10 mouse cellular contexts compared by ENCODE assay signal in genomic region chr13:24762254-24762653, GRCm38 (mm10). TPM values are rescaled to one million over a fixed set of nuclear protein-coding genes. Genes with fewer than 3 reads are reported as not detected.
DNase-seq lines count a peak whose midpoint lies in the region; ATAC-seq and TF ChIP-seq lines count a peak whose summit lies in the region.
"Had no signal": no experiment of that assay in that cellular context is flagged by ENCODE, and none has a peak within 500 bp of the region (broad histone marks: within the 10 kb centered on the region; RNA-seq: fewer than 3 reads in every experiment).

No protein-coding gene starts in this region.

- H3K36me3 ChIP-seq in lung, embryonic 15.5 days: peaks cover 10% of the 10 kb centered on the region
- peaks cover 28% of the 10 kb centered on the region for H3K36me3 ChIP-seq in limb, embryonic 10.5 days
- H3K36me3 ChIP-seq in neural tube, embryonic 15.5 days: no peaks in the 10 kb centered on the region

- H3K27me3 ChIP-seq in lung, embryonic 15.5 days: no peaks in the 10 kb centered on the region
- no peaks in the 10 kb centered on the region for H3K27me3 ChIP-seq in limb, embryonic 10.5 days (ENCODE audit: low read depth, poor library complexity, severe bottlenecking)
- H3K27me3 ChIP-seq in neural tube, embryonic 15.5 days (replicated peaks): no peaks in the 10 kb centered on the region

- TF ChIP-seq CTCF in embryonic fibroblast, embryonic 13.5 days (IDR thresholded peaks at IDR 0.05; ENCODE audit: borderline replicate concordance, insufficient read depth, low read length): no peak

- peak overlapping the region; percentile 66 for H3K4me2 ChIP-seq in lung, embryonic 15.5 days
- peak overlapping the region; percentile 84 for H3K4me2 ChIP-seq in neural tube, embryonic 15.5 days

- TF ChIP-seq POLR2A in embryonic fibroblast, embryonic 13.5 days (IDR thresholded peaks at IDR 0.05; ENCODE audit: low read depth, low read length): no peak

- peaks cover 14% of the 10 kb centered on the region; the same call in 1 of the 2 replicates for H3K4me1 ChIP-seq in lung, embryonic 15.5 days
- H3K4me1 ChIP-seq in embryonic fibroblast, embryonic 13.5 days (ENCODE audit: control insufficient read depth, insufficient read depth, low read length): no peaks in the 10 kb centered on the region
- H3K4me1 ChIP-seq in limb, embryonic 10.5 days: peaks cover 14% of the 10 kb centered on the region
- H3K4me1 ChIP-seq in neural tube, embryonic 15.5 days: peaks cover 13% of the 10 kb centered on the region

- H3K4me3 ChIP-seq in lung, embryonic 15.5 days: peak overlapping the region; percentile 87
- H3K4me3 ChIP-seq in embryonic fibroblast, embryonic 13.5 days (ENCODE audit: insufficient read depth, low read length): peak overlapping the region; percentile 72
- H3K4me3 ChIP-seq in limb, embryonic 10.5 days: peak overlapping the region; percentile 75
- H3K4me3 ChIP-seq in neural tube, embryonic 15.5 days (replicated peaks): peak overlapping the region; percentile 100

- DNase-seq in lung, postnatal 25 days (ENCODE audit: low spot score): no peak
- no peak for DNase-seq in limb, embryonic 10.5 days (ENCODE audit: low spot score)
- no peak for DNase-seq in Muller cell, postnatal 12 days (ENCODE audit: inconsistent ontology term)
- DNase-seq in adrenal gland, adult 18-20 months (ENCODE audit: low spot score in 2 of 2): no peak

- peak overlapping the region; percentile 87 for H3K9ac ChIP-seq in lung, embryonic 15.5 days
- peak overlapping the region; percentile 59 for H3K9ac ChIP-seq in neural tube, embryonic 15.5 days (replicated peaks)

- peak overlapping the region; percentile 97; the same call in 1 of the 2 replicates for H3K27ac ChIP-seq in lung, embryonic 15.5 days
- no peak overlapping the region for H3K27ac ChIP-seq in embryonic fibroblast, embryonic 13.5 days (ENCODE audit: insufficient read depth, low read length)
- H3K27ac ChIP-seq in limb, embryonic 10.5 days: peak overlapping the region; percentile 97
- H3K27ac ChIP-seq in neural tube, embryonic 15.5 days (replicated peaks): peak overlapping the region; percentile 73; the same call in 1 of the 2 replicates

- H3K9me3 ChIP-seq in lung, embryonic 15.5 days: no peaks in the 10 kb centered on the region
- H3K9me3 ChIP-seq in limb, embryonic 10.5 days (replicated peaks): no peaks in the 10 kb centered on the region
- H3K9me3 ChIP-seq in neural tube, embryonic 15.5 days (replicated peaks): no peaks in the 10 kb centered on the region

- ATAC-seq in lung, embryonic 15.5 days (ENCODE audit: borderline replicate concordance, extremely low read depth, low FRiP score, low TSS enrichment): no peak
- ATAC-seq in neural tube, embryonic 15.5 days (ENCODE audit: low FRiP score): no peak
- no peak for ATAC-seq in inflammation-experienced regulatory T-cells, adult 6 months

- 18% methylated on average over 4 of the region's 4 CpGs for WGBS in lung, embryonic 15.5 days
- 48% methylated on average over 4 of the region's 4 CpGs for WGBS in limb, embryonic 10.5 days
- WGBS in neural tube, embryonic 15.5 days: 47% methylated on average over 4 of the region's 4 CpGs

RNA-seq across cellular contexts. Expression of gene Gmnn, which starts 0.5 kb away (rescaled TPM):
- 114 and 123 TPM in 2 replicates for polyA plus RNA-seq in lung, embryonic 15.5 days (2015; fragmentation: Nextera tagmentation; extraction: Ambion mirVana)
- 20.9 and 33.8 TPM in 2 replicates for polyA plus RNA-seq in embryonic fibroblast, embryonic 13.5 days (2011; ENCODE audit: insufficient read length, low read depth, missing spikeins)
- 170 and 188 TPM in 2 replicates for polyA plus RNA-seq in limb, embryonic 10.5 days (2016; fragmentation: Nextera tagmentation; extraction: Ambion mirVana)
- polyA plus RNA-seq in neural tube, embryonic 15.5 days (2015; fragmentation: Nextera tagmentation; extraction: Ambion mirVana): 16.5 and 39.5 TPM in 2 replicates
- 100 to 1,000 TPM in 1 of 3 experiments, 10 to 100 TPM in 2; 25.5 to 101 (median 26.7) TPM for polyA plus RNA-seq in inflammation-experienced regulatory T-cells, adult 6 months (2017; shearing (Covaris generic))
- 1 to 10 TPM; 5.8 to 6.5 TPM for total RNA-seq in adrenal gland, adult 18-20 months (2021)

RNA-seq across cellular contexts. Expression of gene Armh2, which starts 21.2 kb away (rescaled TPM):
- not detected in 2 replicates for polyA plus RNA-seq in lung, embryonic 15.5 days (2015; fragmentation: Nextera tagmentation; extraction: Ambion mirVana)
- not detected in 2 replicates for polyA plus RNA-seq in embryonic fibroblast, embryonic 13.5 days (2011; ENCODE audit: insufficient read length, low read depth, missing spikeins)
- polyA plus RNA-seq in limb, embryonic 10.5 days (2016; fragmentation: Nextera tagmentation; extraction: Ambion mirVana): not detected in 2 replicates
- not detected in 2 replicates for polyA plus RNA-seq in neural tube, embryonic 15.5 days (2015; fragmentation: Nextera tagmentation; extraction: Ambion mirVana)
- under 1 TPM in 1 of 3 experiments, not detected in 2; 0.70 TPM for polyA plus RNA-seq in inflammation-experienced regulatory T-cells, adult 6 months (2017; shearing (Covaris generic))
- not detected for total RNA-seq in adrenal gland, adult 18-20 months (2021)
- total RNA-seq: hematopoietic stem cell, adult 5-6 weeks had no signal
- polyA plus RNA-seq: activated CD4-positive, CD25-positive, alpha-beta regulatory T cell, adult 4 months had no signal

RNA-seq across cellular contexts. Expression of gene BC005537, which starts 39.2 kb away (rescaled TPM):
- 16.8 and 19.0 TPM in 2 replicates for polyA plus RNA-seq in lung, embryonic 15.5 days (2015; fragmentation: Nextera tagmentation; extraction: Ambion mirVana)
- polyA plus RNA-seq in embryonic fibroblast, embryonic 13.5 days (2011; ENCODE audit: insufficient read length, low read depth, missing spikeins): 125 and 165 TPM in 2 replicates
- 10.0 and 12.5 TPM in 2 replicates for polyA plus RNA-seq in limb, embryonic 10.5 days (2016; fragmentation: Nextera tagmentation; extraction: Ambion mirVana)
- 16.0 and 20.0 TPM in 2 replicates for polyA plus RNA-seq in neural tube, embryonic 15.5 days (2015; fragmentation: Nextera tagmentation; extraction: Ambion mirVana)
- 10 to 100 TPM; 40.8 to 54.9 (median 47.8) TPM for polyA plus RNA-seq in inflammation-experienced regulatory T-cells, adult 6 months (2017; shearing (Covaris generic))
- total RNA-seq in adrenal gland, adult 18-20 months (2021): 100 to 1,000 TPM; 173 to 246 TPM
